16 mouse cellular contexts compared by ENCODE assay signal in the genomic region with DNA sequence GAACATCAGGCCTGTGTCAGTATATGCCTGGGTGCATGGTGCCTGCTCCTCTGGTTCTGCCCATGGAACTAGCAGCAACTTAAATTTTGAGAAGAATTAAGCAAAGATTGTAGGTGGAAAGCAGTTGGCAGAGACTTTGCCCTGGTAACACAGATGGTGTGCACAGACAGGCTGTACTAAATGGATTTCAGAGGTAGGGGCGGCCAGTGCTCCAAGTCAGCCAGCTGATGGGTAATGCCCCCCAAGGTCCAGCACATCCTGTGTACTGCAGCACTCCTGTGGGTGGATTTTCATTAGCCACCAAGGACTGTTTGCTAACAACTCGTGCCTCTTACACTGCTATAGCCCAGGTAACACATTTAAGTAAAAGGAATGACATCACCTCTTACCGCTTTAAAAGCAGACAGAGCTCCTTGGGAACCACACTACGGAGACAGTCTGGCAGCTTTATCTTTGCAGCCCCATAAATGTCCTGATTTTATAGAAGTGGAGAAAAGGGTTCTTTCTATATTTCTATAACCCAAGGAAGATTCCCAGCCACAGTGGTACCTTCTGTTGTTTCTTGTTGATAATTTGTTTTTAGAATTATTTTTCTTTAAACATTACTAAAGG.
DNase-seq lines count a peak whose midpoint lies in the region; ATAC-seq and TF ChIP-seq lines count a peak whose summit lies in the region.
"Had no signal": no experiment of that assay in that cellular context is flagged by ENCODE, and none has a peak within 500 bp of the region (broad histone marks: within the 10 kb centered on the region; RNA-seq: fewer than 3 reads in every experiment).

No protein-coding gene starts in this region.

- no peaks in the 10 kb centered on the region for H3K27me3 ChIP-seq in heart, adult 2 months (ENCODE audit: control insufficient read depth, insufficient read depth, low read length)
- no peaks in the 10 kb centered on the region for H3K27me3 ChIP-seq in midbrain, embryonic 10.5 days (ENCODE audit: low read depth, poor library complexity, severe bottlenecking)
- no peaks in the 10 kb centered on the region for H3K27me3 ChIP-seq in midbrain, embryonic 15.5 days (replicated peaks)
- no peaks in the 10 kb centered on the region for H3K27me3 ChIP-seq in kidney, adult 2 months (replicated peaks; ENCODE audit: control insufficient read depth, insufficient read depth, low read length)

- DNase-seq in heart, adult 2 months: no peak
- DNase-seq in heart, adult 9 months (ENCODE audit: low spot score in 2 of 2): no peak
- no peak for DNase-seq in midbrain, embryonic 10.5 days (ENCODE audit: low spot score)
- peak; percentile 36 to 46 for DNase-seq in layer of hippocampus, postnatal 36 days
- DNase-seq in right cerebral cortex, postnatal 25 days: peak; percentile 64
- no peak for DNase-seq in kidney, adult 2 months
- DNase-seq: cerebellum, adult 9-10 months; kidney, adult 8-10 months; kidney, postnatal 36 days; lung, postnatal 36 days; thymus, adult 2 months had no signal

- H3K27ac ChIP-seq in heart, adult 2 months: peak overlapping the region; percentile 2; the same call in 1 of the 2 replicates
- 0 out of 2 replicates have a peak overlapping the region, but pooled peaks have one; percentile 1 for H3K27ac ChIP-seq in midbrain, embryonic 10.5 days (replicated peaks)
- H3K27ac ChIP-seq in midbrain, embryonic 15.5 days: no peak overlapping the region
- H3K27ac ChIP-seq in kidney, adult 2 months (ENCODE audit: insufficient read depth, low read depth, low read length): no peak overlapping the region
- H3K27ac ChIP-seq: heart, embryonic 10.5 days had no signal

- H3K4me2 ChIP-seq in midbrain, embryonic 15.5 days: no peak overlapping the region
- H3K4me2 ChIP-seq: midbrain, embryonic 11.5 days had no signal

- no peak for TF ChIP-seq EP300 in heart, adult 2 months (IDR thresholded peaks at IDR 0.05; ENCODE audit: insufficient read depth, low read depth, low read length)

- TF ChIP-seq CTCF in heart, adult 2 months (IDR thresholded peaks at IDR 0.05): no peak
- no peak for TF ChIP-seq CTCF in kidney, adult 2 months (conservative IDR thresholded peaks at IDR 0.05; ENCODE audit: insufficient read depth, insufficient read length, low read depth, low read length)

- 84% methylated on average over 4 of the region's 4 CpGs for WGBS in heart, adult 2 months
- WGBS in midbrain, embryonic 10.5 days: 88% methylated on average over 4 of the region's 4 CpGs
- WGBS in midbrain, embryonic 15.5 days: 78% methylated on average over 4 of the region's 4 CpGs
- WGBS in kidney, adult 2 months: 78% methylated on average over 4 of the region's 4 CpGs

- no peaks in the 10 kb centered on the region for H3K9me3 ChIP-seq in midbrain, embryonic 10.5 days (replicated peaks)
- H3K9me3 ChIP-seq in midbrain, embryonic 15.5 days: no peaks in the 10 kb centered on the region
- H3K9me3 ChIP-seq: G1E; heart, embryonic 10.5 days had no signal

- H3K4me1 ChIP-seq in heart, adult 2 months (ENCODE audit: control insufficient read depth, insufficient read depth, low read length): peaks cover 12% of the 10 kb centered on the region
- H3K4me1 ChIP-seq in midbrain, embryonic 10.5 days: peaks cover 63% of the 10 kb centered on the region
- H3K4me1 ChIP-seq in midbrain, embryonic 15.5 days: peaks cover 15% of the 10 kb centered on the region
- H3K4me1 ChIP-seq in kidney, adult 2 months (ENCODE audit: control insufficient read depth, insufficient read depth, low read length): peaks cover 16% of the 10 kb centered on the region; the same call in 1 of the 2 replicates

- H3K79me2 ChIP-seq in heart, adult 2 months (replicated peaks; ENCODE audit: control insufficient read depth, insufficient read depth, low read length): no peaks in the 10 kb centered on the region; the same call in 1 of the 2 replicates

- no peak overlapping the region for H3K9ac ChIP-seq in heart, adult 2 months (ENCODE audit: low read depth, low read length)
- H3K9ac ChIP-seq in midbrain, embryonic 15.5 days: no peak overlapping the region

- peaks cover 2% of the 10 kb centered on the region; the same call in 1 of the 2 replicates for H3K36me3 ChIP-seq in heart, adult 2 months (ENCODE audit: control insufficient read depth, insufficient read depth, low read length)
- 0 out of 2 replicates have a peak, but pooled peaks cover 2% of the 10 kb centered on the region for H3K36me3 ChIP-seq in midbrain, embryonic 10.5 days
- no peaks in the 10 kb centered on the region for H3K36me3 ChIP-seq in midbrain, embryonic 15.5 days (replicated peaks)
- H3K36me3 ChIP-seq in kidney, adult 2 months (ENCODE audit: control insufficient read depth, insufficient read depth, low read length): no peaks in the 10 kb centered on the region
- H3K36me3 ChIP-seq: G1E; heart, embryonic 10.5 days had no signal

- H3K4me3 ChIP-seq in heart, adult 2 months: no peak overlapping the region
- H3K4me3 ChIP-seq in midbrain, embryonic 10.5 days: no peak overlapping the region
- H3K4me3 ChIP-seq in midbrain, embryonic 15.5 days: no peak overlapping the region
- no peak overlapping the region for H3K4me3 ChIP-seq in kidney, adult 2 months (ENCODE audit: insufficient read depth, low read depth, low read length)
- H3K4me3 ChIP-seq: heart, embryonic 10.5 days had no signal

- no peak for TF ChIP-seq POLR2A in heart, adult 2 months (IDR thresholded peaks at IDR 0.05; ENCODE audit: insufficient read depth, low read depth, low read length)
- TF ChIP-seq POLR2A in kidney, adult 2 months (IDR thresholded peaks at IDR 0.05; ENCODE audit: low read depth, low read length): no peak

- intact Hi-C loops in heart, adult 2 months (cut with DNase I): no loop called here

- no peak for ATAC-seq in midbrain, embryonic 15.5 days (replicated peaks)
- ATAC-seq in granulocyte monocyte progenitor cell, adult 5-6 weeks (replicated peaks; ENCODE audit: poor library complexity, severe bottlenecking): no peak

Comparison
In these comparisons a context has a peak if more than half of its experiments do, and no peak if none do; other contexts are left out.
1. H3K27ac ChIP-seq: peak in heart, adult 2 months (single experiment) and midbrain, embryonic 10.5 days (single experiment); none in midbrain, embryonic 15.5 days (single experiment) and kidney, adult 2 months (single experiment).
2. DNase-seq: peak in layer of hippocampus, postnatal 36 days (2 of 2) and right cerebral cortex, postnatal 25 days (single experiment); none in heart, adult 2 months (0 of 2), heart, adult 9 months (0 of 2), midbrain, embryonic 10.5 days (single experiment) and kidney, adult 2 months (single experiment).